Mouse (Mus musculus): ENCODE measurements around the gene Gadd45b.

Gene Gadd45b

DNA sequence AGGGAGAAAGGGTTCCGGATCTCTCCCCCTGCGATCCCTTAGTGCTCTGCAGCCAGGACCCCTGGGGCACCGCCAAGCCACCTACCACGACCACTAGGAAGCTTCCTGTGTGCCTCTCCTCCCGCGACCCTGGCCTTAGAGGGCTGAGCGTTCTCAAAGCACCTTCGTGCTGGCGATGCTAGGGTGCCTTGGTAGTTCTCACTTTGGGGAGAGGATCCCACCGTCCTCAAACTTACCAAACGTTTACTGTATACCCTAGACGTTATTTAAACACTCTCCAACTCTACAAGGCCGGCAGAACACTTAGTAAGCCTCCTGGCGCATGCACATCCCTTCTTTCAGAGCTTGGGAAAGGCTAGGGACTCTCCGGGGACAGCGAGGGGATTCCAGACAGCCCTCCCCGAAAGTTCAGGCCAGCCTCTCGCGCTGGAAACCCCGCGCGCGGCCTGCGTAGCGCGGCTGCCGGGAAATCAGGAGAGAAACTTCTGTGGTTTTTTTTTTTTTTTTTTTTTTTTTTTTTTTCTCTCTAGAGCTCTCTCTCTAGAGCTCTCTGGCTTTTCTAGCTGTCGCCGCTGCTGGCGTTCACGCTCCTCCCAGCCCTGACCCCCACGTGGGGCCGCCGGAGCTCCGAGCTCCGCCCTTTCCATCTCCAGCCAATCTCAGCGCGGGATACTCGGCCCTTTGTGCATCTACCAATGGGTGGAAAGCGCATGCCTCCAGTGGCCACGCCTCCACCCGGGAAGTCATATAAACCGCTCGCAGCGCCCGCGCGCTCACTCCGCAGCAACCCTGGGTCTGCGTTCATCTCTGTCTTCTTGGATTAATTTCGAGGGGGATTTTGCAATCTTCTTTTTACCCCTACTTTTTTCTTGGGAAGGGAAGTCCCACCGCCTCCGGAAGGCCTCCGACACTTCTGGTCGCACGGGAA is at the start of gene Gadd45b:
Gadd45b (plus strand) TSS at position 775 of the 928 bp plus-strand sequence.
- DNase-seq (ENCODE audit: low spot score), result peak; percentile 99

DNA sequence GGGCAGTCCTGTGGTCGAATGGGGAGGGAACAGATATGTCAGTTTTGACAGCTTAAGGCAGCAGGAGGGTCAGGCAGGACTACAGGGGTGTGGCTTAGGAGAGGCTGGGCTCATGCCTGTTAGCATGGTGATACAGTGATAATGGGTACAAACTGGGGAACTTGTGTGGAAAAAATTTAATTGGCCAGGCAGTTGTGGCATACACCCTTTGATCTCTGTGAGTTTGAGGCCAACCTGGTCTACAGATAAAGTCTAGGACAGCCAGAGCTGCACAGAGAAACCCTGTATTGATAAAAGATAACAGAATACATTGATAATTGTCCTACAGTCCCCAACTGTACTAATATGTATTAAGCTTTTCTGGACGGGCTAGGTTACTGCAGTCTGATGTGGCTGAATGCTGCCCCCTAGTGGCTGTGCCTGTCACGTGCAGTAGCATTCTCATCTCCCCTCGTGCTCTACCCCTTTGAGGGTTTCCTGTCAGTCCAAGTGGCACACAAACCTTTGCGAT is 49.7 kb upstream of the Gadd45b start:
- DNase-seq (ENCODE audit: low spot score), result peak; percentile 63

DNA sequence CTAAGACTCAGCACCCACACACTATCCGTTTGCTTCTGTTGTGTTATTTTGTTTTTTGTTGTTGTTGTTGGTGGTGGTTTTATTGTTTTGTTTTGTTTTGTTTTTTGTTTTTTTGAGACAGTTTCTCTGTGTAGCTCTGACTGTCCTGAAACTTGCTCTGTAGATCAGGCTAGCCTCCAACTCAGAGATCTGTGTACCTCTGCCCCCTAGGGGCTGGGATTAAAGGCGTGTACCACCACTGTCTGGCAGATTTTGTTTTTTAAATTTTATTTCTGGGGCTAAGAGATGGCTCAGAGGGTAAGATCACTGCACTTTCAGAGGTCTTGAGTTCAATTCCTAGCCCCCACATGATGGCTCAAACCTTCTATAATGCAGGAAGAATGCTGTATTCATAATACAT is 49.0 kb upstream of the Gadd45b start:
- DNase-seq (ENCODE audit: low spot score), result no peak

DNA sequence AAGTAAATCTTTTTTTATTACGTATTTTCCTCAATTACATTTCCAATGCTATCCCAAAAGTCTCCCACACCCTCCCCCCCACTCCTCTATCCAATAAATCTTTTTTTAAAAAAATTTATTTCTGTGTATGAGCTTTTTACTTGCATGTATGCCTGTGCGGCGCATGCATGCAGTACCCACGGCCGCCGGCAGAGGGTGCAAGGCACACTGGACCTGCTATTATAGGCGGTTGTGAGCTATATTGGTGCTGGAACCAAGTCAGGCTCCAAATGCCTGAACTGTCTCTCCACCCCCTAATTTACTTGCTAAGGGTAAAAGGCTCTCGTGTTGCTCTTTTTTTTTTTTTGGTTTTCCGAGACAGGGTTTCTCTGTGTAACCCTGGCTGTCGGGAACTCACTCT is 48.6 kb upstream of the Gadd45b start:
- DNase-seq (ENCODE audit: low spot score), result peak; percentile 78

DNA sequence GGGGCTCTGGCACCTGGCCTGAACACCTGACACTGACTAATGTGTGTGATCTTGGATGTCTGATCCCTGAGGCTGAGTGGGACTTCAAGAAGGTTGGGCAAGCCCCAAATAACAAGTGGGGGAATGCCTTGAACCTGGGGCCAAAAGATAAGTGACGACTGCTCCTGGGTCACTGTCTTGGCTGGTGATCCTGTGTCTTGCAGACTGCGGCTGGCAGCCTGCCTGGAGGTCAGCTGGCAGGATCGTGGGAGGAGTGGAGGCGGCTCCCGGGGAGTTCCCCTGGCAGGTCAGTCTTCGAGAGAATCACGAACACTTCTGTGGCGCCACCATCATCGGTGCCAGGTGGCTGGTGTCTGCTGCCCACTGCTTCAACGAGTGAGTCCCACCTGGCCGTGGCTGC is 42.7 kb upstream of the Gadd45b start:
- DNase-seq (ENCODE audit: low spot score), result no peak

DNA sequence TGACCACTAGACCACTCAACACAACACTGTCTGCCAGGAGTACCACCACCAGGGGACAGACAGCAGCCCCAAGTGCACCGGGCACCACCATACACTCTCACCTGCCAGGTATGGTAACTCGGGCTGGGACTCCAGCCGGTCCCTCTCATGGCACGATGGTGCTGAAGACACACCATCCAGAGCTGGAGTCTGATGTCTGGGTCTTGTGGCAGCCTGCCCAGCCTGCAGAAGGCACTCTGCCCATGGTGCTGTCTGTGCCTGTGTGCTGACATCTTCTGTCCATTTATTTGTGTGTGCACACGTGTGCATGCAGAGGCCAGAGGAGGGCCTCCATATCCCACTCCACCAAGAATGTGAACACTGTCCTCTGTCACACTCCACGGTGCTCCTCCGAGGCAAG is 34.8 kb upstream of the Gadd45b start:
- DNase-seq (ENCODE audit: low spot score), result no peak

DNA sequence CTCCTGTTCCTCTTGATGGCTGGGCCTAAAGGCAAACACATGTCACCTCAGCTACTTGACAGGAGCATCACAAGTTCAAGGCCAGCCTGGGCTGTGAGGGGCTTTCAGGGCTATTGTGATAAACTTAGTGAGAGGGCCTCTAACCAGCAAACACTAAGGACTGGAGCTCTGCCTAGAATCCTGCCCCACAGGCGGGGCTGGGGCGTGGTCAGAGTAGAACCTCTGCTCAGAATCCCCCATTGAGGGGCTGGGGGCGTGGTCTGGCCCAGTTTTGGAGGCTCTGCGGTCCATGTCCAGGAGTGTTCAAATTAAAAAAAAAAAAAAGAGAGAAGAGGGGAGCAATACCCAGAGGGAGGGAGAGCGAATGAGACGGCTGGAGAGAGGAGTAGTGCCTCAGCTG is 34.2 kb upstream of the Gadd45b start:
- no peak for DNase-seq (ENCODE audit: low spot score)

DNA sequence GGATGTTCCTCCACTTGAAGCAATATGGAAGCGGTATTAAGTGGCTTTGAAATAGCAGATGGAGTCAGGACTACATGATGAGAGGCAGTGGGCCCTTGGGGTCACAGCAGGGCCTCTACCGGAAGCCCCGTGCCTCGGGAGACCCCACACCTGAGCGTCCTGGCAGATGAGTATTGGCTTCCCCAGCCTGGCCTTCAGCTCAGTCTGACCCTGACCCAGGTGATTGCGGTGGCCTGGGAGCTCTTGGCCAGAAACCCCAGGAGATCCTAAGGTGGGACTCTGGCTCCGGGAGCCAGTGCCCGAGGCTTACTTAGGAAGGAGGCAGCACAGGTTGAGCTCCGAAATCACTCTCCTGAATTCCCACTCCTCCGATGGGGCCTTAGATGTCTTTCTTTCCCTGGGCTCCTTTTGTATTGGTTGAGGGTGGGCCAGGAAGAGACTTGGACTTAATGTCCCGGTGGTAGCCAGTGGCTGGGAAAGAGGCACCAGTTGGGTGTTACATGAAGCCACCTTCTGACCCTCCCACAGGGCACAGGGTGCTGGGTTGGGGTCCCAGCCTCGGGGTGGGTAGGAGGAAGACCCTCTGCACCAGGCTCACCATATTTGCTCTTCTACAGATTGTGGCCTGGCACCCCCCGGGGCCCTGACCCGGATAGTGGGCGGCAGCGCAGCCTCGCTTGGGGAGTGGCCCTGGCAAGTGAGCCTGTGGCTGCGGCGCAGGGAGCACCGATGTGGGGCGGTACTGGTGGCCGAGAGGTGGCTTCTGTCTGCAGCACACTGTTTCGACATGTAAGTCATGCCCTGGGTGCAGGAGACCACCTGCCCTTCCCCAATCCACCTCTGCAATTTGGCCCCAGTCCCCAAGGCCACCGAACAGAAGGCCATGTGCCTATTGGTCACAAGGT is 33.0 kb upstream of the Gadd45b start:
- DNase-seq (ENCODE audit: low spot score), result no peak

DNA sequence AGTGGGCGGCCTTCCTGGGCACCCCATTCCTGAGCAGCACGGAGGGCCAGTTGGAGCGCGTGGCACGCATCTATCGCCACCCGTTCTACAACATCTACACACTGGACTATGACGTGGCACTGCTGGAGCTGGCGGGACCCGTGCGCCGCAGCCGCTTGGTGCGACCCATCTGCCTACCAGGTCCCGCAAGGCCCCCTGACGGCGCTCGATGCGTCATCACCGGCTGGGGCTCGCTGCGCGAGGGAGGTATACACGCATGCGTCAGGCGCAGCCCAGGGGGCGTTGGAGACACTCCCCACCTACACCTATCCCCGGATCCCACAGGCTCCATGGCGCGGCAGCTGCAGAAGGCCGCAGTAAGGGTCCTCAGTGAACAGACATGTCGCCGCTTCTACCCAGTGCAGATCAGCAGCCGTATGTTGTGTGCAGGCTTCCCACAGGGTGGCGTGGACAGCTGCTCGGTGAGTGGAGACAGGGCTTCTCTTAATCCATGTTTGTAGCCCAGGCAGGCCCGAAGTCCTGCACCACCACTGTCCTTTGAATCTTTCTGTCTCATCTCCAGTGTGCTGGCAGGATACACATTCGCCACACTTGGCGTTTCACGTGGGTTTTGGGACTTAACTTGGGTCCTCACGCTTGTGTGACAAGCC is 31.9 kb upstream of the Gadd45b start:
- no peak for DNase-seq (ENCODE audit: low spot score)

DNA sequence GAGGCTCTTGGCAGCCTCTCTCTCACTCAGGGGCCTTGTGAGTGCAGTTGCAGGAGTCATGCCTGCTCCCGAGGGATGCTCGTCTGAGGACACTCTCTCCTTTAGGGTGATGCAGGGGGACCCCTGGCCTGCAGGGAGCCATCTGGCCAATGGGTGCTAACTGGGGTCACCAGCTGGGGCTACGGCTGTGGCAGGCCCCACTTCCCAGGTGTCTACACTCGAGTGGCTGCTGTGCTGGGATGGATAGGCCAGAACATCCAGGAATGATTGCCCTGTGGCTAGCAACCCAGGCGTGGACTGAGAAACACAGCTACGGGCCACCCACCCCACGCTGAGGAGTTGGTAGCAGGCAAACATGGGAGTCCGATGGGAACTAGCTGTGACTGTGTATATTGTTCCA is 30.8 kb upstream of the Gadd45b start:
- no peak for DNase-seq (ENCODE audit: low spot score)

DNA sequence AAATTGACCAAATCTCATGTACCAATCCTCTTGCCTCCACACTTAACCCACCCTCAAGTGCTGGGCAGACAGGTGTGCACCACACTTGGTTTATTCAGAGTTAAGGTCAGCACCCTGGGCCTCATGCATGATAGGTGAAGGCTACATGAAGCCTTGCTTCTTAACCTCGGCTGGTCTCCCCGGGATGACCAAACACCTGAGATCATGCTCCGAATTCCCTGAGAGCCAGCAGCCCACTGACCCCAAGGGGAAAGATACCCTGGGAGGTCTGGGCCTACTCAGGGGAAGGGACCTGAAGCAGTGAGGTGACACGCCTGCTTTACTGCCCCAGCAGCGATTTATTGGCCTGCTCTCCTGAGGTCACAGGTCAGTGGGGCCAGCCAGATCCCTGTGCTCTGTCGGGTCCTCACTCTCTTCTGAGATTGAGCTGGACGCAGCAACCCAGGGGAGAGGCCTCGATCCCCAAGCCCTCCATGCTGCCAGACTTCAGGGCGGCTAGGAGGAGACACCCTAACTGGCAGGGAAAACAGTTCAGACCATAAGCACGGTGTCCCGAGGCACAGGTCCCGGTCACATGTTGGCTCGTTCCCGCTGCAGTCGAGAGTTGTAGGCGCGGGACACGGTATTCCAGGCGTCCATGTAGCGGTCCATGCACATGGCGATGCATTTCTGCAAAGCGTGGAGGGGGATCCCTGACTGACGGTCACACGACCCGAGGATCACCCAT is 30.1 kb upstream of the Gadd45b start:
- no peak for DNase-seq (ENCODE audit: low spot score)

DNA sequence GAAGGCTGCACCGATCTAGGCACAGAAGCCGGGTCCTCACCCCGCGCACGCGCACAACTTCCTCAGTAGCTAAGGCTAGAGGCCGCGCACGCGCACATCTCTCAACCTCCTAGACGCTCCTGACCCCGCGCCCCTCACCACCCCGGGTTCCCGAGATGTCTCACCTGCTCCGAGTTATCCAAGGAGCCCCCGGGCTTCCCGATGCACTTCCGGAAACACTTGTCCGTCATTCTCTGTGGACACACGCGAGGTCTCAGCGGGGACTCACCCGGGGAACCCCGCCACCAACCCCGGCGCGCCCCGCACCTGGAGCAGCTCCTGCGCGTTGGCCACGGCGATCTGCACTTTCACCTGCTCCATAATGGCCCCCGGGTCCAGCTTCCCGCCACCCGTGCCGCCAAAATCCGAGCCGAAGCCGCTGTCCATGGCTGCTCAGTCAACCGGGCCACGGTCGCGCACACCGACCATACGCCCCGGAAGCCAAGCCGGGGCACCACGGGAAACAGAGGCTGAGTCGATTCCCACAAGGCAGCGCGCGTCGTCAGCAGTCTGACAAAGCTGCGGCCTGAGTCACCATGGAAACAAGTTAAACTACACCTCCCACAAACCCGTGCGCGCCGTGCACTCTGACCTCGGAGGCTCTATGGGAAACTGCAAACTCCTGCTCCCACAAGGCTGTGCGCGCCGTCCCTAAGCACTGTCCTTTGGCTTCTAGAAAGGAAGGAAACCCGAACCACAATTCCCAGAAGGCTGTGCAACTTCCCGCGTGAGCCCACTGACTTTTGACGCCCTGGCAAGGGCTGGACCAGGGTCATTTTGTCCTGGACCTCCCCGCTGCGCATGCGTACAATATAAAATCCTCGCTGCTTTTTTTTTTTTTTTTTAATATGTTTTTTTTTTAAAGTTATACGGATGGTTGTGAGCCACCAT is 29.3 kb upstream of the Gadd45b start, which contains the start of gene Timm13:
Timm13 (minus strand) TSS at position 652 of the 930 bp plus-strand sequence.
- peak; percentile 97 for DNase-seq (ENCODE audit: low spot score)

DNA sequence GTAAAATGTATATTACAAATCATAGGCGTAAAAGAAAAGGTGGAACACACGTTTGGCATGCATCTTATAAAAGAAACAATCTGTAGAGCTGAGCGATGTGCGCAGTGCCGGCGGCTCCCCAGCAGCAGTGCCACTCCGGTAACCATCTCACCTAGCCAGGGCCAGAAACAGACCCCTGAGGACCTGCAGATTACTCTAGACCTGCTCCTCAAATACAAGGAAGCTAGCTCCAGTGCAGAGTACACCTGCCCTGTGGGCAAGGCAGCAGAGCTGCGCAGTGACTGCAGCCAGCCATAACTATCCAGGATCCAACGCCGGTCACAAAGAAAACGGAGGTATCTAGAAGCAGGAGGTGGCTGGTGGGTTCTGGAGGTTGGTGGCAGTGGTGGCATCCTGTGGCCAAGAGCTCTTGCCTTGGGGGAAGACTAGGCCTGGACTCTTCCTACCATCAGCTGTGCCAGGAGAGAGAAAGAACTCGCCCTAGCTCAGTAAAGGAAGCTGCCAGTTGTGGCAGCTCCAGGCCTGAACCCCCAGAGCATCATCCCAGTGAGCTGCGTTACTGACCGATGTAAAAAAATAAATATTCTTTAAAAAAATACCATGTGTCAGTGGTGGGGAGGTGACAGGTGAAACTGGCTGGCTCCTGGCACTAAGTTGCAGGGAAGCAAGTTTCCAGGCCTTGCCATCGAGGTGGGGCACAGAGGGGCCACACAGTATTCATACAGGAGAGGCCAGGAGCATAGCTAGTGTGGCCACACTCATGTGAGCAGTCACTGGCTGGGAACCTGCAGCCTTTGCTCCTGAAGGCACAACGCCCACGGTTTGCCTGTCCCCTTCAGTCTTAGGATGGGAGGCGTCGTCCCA is 28.2 kb upstream of the Gadd45b start:
- DNase-seq (ENCODE audit: low spot score), result no peak

DNA sequence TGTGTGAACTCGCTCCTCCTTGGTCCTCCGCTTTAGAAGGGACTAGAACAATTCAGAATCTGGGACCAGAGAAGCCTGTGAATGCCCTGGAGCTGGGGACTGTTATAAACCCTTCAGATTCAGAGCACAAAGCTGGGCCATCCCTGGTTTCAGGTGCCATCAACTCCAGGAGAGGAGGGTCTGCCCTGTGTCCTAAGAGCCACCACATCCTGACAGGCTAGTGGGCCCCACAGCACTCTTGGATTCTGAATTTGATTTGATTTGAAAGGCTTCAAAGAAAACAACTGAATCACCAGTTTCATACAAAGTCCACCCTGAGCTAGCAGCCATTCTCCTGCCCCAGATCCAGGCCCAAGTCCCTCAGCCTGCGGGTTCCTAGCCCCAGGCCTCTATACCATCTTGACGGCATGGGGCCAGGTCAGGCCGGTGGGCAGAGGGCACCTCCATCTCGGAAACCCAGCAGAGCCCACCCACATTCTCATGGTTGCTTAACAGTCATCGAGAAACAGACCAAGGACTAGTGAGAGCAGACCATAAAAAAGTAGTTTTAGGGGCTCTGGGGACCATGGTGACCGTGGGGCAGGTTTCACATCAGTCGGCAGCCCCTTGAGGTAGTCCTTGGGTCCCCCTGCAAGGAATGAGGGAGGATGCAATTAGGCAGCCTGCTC is 27.5 kb upstream of the Gadd45b start:
- DNase-seq (ENCODE audit: low spot score), result no peak

DNA sequence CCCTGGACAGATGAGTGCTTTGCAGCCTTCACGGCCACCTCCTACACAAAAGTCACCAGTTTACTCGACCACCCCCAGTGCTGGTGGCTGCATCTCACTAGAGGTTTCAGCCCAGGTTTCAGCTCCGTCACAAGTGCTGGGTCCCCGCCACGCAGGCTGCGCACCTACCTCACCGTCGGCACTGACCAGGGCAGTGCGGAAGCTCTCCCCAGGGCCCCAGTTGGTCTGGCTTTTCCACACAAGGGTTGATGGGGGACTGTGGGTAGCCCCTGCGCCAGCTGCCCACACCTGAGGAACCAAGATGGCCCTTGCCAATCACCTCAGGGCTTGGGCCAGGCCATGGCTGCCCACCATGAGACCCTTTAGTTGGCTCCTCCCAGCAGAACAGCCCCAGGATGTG is 26.6 kb upstream of the Gadd45b start:
- DNase-seq (ENCODE audit: low spot score), result no peak

DNA sequence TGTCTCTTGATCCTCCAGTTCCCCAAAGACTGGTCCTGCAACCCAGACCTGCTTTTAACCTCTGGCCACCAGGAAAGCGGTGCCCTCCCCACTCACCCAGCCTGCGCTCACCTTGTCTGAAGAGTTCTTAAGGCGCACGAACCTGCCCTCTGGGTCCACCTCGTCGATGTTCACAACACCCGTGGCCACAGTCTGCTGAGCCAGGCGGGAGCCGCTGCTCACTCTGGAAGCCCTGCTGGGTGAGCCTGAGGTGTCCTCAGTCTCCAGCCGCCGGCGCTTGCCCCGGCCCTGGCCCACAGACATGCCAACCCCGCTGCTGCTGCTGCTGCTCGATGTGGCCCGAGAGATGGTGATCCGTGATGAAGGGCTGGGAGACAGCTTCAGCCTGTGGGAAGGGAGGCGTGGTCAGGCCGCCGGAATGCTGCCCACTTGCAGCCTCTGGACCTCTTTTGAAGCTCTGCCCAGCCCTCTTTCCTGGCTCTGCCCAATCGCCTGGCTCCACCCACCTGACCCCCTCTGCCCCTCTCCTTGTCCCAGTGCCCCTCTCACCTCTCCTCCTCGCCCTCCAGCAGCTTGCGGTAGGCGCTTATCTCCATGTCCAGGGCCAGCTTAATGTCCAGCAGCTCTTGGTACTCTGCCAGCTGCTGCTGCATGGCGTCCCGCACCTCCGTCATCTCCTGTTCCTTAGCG is 25.7 kb upstream of the Gadd45b start:
- no peak for DNase-seq (ENCODE audit: low spot score)

DNA sequence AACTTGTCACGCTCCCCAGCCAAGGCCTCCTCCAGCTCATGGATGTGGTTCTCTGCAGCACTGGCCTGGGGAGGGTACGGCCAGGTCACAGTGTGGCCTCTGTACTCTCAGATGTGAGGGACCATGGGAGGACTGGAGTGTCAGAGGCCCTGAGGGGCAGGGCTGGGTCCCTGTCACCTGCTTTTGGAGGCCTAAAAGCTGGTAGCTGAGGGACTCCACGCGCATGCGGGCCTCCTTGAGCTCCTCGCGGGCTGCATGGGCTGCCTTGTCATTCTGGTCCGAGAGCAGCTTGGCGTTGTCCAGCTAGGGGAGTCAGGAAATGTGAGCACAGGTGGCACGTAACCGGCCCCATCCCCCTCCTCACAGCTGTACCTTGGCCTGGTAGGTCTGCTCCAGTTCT is 25.2 kb upstream of the Gadd45b start:
- no peak for DNase-seq (ENCODE audit: low spot score)

Measured in T-cell, adult 2 months (primary cell).